Mouse (Mus musculus) neural tube, embryonic 15.5 days (tissue): ENCODE data around the gene Cpa1. TPM values are rescaled to one million over a fixed set of nuclear protein-coding genes. Genes with fewer than 3 reads are reported as not detected.

Experiments
- ATAC-seq: fragments of 200-750 bp; cut with Nextera tagmentation; 2 replicates; pipeline ENCODE4 v1.8.0; 2017; ENCODE audit warnings: mild to moderate bottlenecking, moderate TSS enrichment, moderate library complexity; ENCODE audit not compliant: low FRiP score
- H3K27ac ChIP-seq: fragments of 300-500 bp; sonication (generic); replicated peaks from 2 replicates; pipeline ENCODE4 v1.5.1; 2015; ENCODE audit warnings: mild to moderate bottlenecking, inconsistent platforms
- H3K27me3 ChIP-seq: fragments of 300-500 bp; sonication (generic); replicated peaks from 2 replicates; pipeline ENCODE4 v1.6.1; 2015; ENCODE audit warnings: inconsistent platforms
- H3K36me3 ChIP-seq: fragments of 300-500 bp; sonication (generic); 2 replicates; pipeline ENCODE4 v1.6.1; 2015; ENCODE audit warnings: inconsistent platforms
- H3K4me1 ChIP-seq: fragments of 300-500 bp; sonication (generic); 2 replicates; pipeline ENCODE4 v1.6.1; 2015; ENCODE audit warnings: inconsistent platforms
- H3K4me2 ChIP-seq: fragments of 300-500 bp; sonication (generic); 2 replicates; pipeline ENCODE4 v1.6.1; 2015; ENCODE audit warnings: inconsistent platforms, mild to moderate bottlenecking, moderate library complexity
- H3K4me3 ChIP-seq: fragments of 300-500 bp; sonication (generic); replicated peaks from 2 replicates; pipeline ENCODE4 v1.5.1; 2015; ENCODE audit warnings: mild to moderate bottlenecking, inconsistent platforms
- H3K9ac ChIP-seq: fragments of 300-500 bp; sonication (generic); replicated peaks from 2 replicates; pipeline ENCODE4 v1.6.1; 2015; ENCODE audit warnings: mild to moderate bottlenecking, inconsistent platforms
- H3K9me3 ChIP-seq: fragments of 300-500 bp; sonication (generic); replicated peaks from 2 replicates; pipeline ENCODE4 v1.6.1; 2016; ENCODE audit warnings: inconsistent platforms
- WGBS: fragments of 180-500 bp; shearing (Covaris S2); methylation state at CpG from one replicate; pipeline ENCODE4 v1.1.7; 2015; ENCODE audit warnings: mixed read lengths; 5-methylcytosine and 5-hydroxymethylcytosine counted together
- polyA plus RNA-seq: library from polyadenylated mRNA; unstranded; fragments of >200 nt; fragmentation: Nextera tagmentation; extraction: Ambion mirVana; gene quantifications from 2 replicates; pipeline ENCODE4 v1.2.1, GENCODE M21; 2015

Cpa1 gene
- polyA plus RNA-seq, 1 experiment from 2014 or later: 0.50 TPM

GRCm38 (mm10) chr6:30676506-30676905 lies 37.5 kb downstream of the Cpa1 start:
- no peak for ATAC-seq
- Histone ChIP-seq H3K4me3 (no peak overlapping the region), H3K4me2 (no peak overlapping the region), H3K9me3 (no peaks in the 10 kb centered on the region), H3K4me1 (peaks cover 54% of the 10 kb centered on the region), H3K9ac (no peak overlapping the region), H3K27me3 (no peaks in the 10 kb centered on the region), H3K36me3 (no peaks in the 10 kb centered on the region), H3K27ac (no peak overlapping the region; the same call in 1 of the 2 replicates)
- 89% methylated on average over 6 of the region's 6 CpGs for WGBS

GRCm38 (mm10) chr6:30677591-30677990 lies 38.6 kb downstream of the Cpa1 start:
- Histone ChIP-seq H3K9me3 (no peaks in the 10 kb centered on the region), H3K4me2 (no peak overlapping the region), H3K9ac (no peak overlapping the region), H3K27me3 (no peaks in the 10 kb centered on the region), H3K36me3 (no peaks in the 10 kb centered on the region), H3K27ac (no peak overlapping the region), H3K4me3 (no peak overlapping the region), H3K4me1 (peaks cover 53% of the 10 kb centered on the region)
- ATAC-seq: no peak
- 79% methylated on average over 9 of the region's 9 CpGs for WGBS

GRCm38 (mm10) chr6:30678482-30678881 lies 39.5 kb downstream of the Cpa1 start:
- Histone ChIP-seq H3K4me1 (peaks cover 48% of the 10 kb centered on the region), H3K36me3 (no peaks in the 10 kb centered on the region), H3K4me2 (no peak overlapping the region), H3K27me3 (no peaks in the 10 kb centered on the region), H3K4me3 (no peak overlapping the region), H3K9me3 (no peaks in the 10 kb centered on the region), H3K9ac (peak overlapping the region; percentile 10; the same call in 1 of the 2 replicates), H3K27ac (peak overlapping the region; percentile 66)
- ATAC-seq: peak; percentile 71
- WGBS: 27% methylated on average over 6 of the region's 6 CpGs

- ATAC-seq: no peak
- no peak overlapping the region for H3K9ac ChIP-seq
Measured at GRCm38 (mm10) chr6:30679567-30679966, 40.5 kb downstream of the Cpa1 start.

GRCm38 (mm10) chr6:30680442-30680841 lies 41.4 kb downstream of the Cpa1 start:
- H3K4me3 ChIP-seq: no peak overlapping the region
- no peak overlapping the region for H3K27ac ChIP-seq
- H3K36me3 ChIP-seq: no peaks in the 10 kb centered on the region
- H3K9ac ChIP-seq: no peak overlapping the region
- H3K27me3 ChIP-seq: no peaks in the 10 kb centered on the region
- no peak overlapping the region for H3K4me2 ChIP-seq
- no peaks in the 10 kb centered on the region for H3K9me3 ChIP-seq
- peaks cover 28% of the 10 kb centered on the region for H3K4me1 ChIP-seq
- 85% methylated on average over 7 of the region's 7 CpGs for WGBS
- no peak for ATAC-seq

More at GRCm38 (mm10) chr6:30679567-30679966, 40.5 kb downstream of the Cpa1 start:
- no peak overlapping the region for H3K4me3 ChIP-seq
- no peak overlapping the region for H3K27ac ChIP-seq
- H3K4me2 ChIP-seq: no peak overlapping the region
- 57% methylated on average over 5 of the region's 5 CpGs for WGBS
- peaks cover 37% of the 10 kb centered on the region for H3K4me1 ChIP-seq
- no peaks in the 10 kb centered on the region for H3K9me3 ChIP-seq
- no peaks in the 10 kb centered on the region for H3K36me3 ChIP-seq
- no peaks in the 10 kb centered on the region for H3K27me3 ChIP-seq

- 59% methylated on average over 13 of the region's 13 CpGs for WGBS
- no peak for ATAC-seq
- no peak overlapping the region for H3K9ac ChIP-seq
- no peak overlapping the region for H3K4me3 ChIP-seq
- no peaks in the 10 kb centered on the region for H3K36me3 ChIP-seq
- no peaks in the 10 kb centered on the region for H3K27me3 ChIP-seq
- peak overlapping the region; percentile 64 for H3K27ac ChIP-seq
- H3K9me3 ChIP-seq: no peaks in the 10 kb centered on the region
- H3K4me1 ChIP-seq: peaks cover 20% of the 10 kb centered on the region
- no peak overlapping the region for H3K4me2 ChIP-seq
Measured at GRCm38 (mm10) chr6:30681935-30682900, 43.2 kb downstream of the Cpa1 start.

GRCm38 (mm10) chr6:30684570-30684969 lies 45.6 kb downstream of the Cpa1 start:
- no peak overlapping the region for H3K4me2 ChIP-seq
- H3K4me3 ChIP-seq: no peak overlapping the region
- H3K9me3 ChIP-seq: no peaks in the 10 kb centered on the region
- H3K4me1 ChIP-seq: peaks cover 5% of the 10 kb centered on the region; the same call in 1 of the 2 replicates
- H3K36me3 ChIP-seq: no peaks in the 10 kb centered on the region
- H3K27ac ChIP-seq: no peak overlapping the region
- H3K27me3 ChIP-seq: no peaks in the 10 kb centered on the region
- 74% methylated on average over 1 of the region's 1 CpGs for WGBS
- no peak overlapping the region for H3K9ac ChIP-seq
- ATAC-seq: no peak

- H3K4me2 ChIP-seq: no peak overlapping the region
- H3K4me1 ChIP-seq: 0 out of 2 replicates have a peak, but pooled peaks cover 3% of the 10 kb centered on the region
- H3K27me3 ChIP-seq: no peaks in the 10 kb centered on the region
- no peak for ATAC-seq
- H3K36me3 ChIP-seq: no peaks in the 10 kb centered on the region
- H3K9me3 ChIP-seq: no peaks in the 10 kb centered on the region
- H3K27ac ChIP-seq: no peak overlapping the region
- no peak overlapping the region for H3K4me3 ChIP-seq
- 97% methylated on average over 7 of the region's 7 CpGs for WGBS
- no peak overlapping the region for H3K9ac ChIP-seq
Measured at GRCm38 (mm10) chr6:30687198-30687597, 48.2 kb downstream of the Cpa1 start.

GRCm38 (mm10) chr6:30692826-30693225 lies 53.8 kb downstream of the Cpa1 start:
- Histone ChIP-seq H3K27ac (peak overlapping the region; percentile 96), H3K9me3 (no peaks in the 10 kb centered on the region), H3K27me3 (no peaks in the 10 kb centered on the region), H3K36me3 (no peaks in the 10 kb centered on the region), H3K4me1 (peaks cover 15% of the 10 kb centered on the region), H3K9ac (peak overlapping the region; percentile 59), H3K4me3 (peak overlapping the region; percentile 71), H3K4me2 (peak overlapping the region; percentile 74)
- 84% methylated on average over 5 of the region's 5 CpGs for WGBS
- no peak; the same call in 1 of the 2 replicates for ATAC-seq

GRCm38 (mm10) chr6:30693350-30693991 lies 54.5 kb downstream of the Cpa1 start, which contains the start of gene Cep41:
Gene Cep41, minus strand, starts transcription at chr6:30693749.
- ATAC-seq: peak; percentile 99
- H3K27ac ChIP-seq: peak within 1 kb of the TSS; percentile 96
- no peaks in the 10 kb centered on the region for H3K9me3 ChIP-seq
- peak within 1 kb of the TSS; percentile 74 for H3K4me2 ChIP-seq
- H3K4me1 ChIP-seq: peaks cover 15% of the 10 kb centered on the region
- peak within 1 kb of the TSS; percentile 71 for H3K4me3 ChIP-seq
- peak within 1 kb of the TSS; percentile 59 for H3K9ac ChIP-seq
- no peaks in the 10 kb centered on the region for H3K36me3 ChIP-seq
- WGBS: under 1% methylated on average over 50 of the region's 52 CpGs
- H3K27me3 ChIP-seq: no peaks in the 10 kb centered on the region

- peak; percentile 24; the same call in 1 of the 2 replicates for ATAC-seq
- H3K9me3 ChIP-seq: no peaks in the 10 kb centered on the region
- H3K9ac ChIP-seq: peak overlapping the region; percentile 40
- 26% methylated on average over 6 of the region's 6 CpGs for WGBS
- H3K36me3 ChIP-seq: no peaks in the 10 kb centered on the region
- no peaks in the 10 kb centered on the region for H3K27me3 ChIP-seq
- H3K4me2 ChIP-seq: peak overlapping the region; percentile 74
- peaks cover 15% of the 10 kb centered on the region for H3K4me1 ChIP-seq
- H3K27ac ChIP-seq: peak overlapping the region; percentile 96
- peak overlapping the region; percentile 71 for H3K4me3 ChIP-seq
Measured at GRCm38 (mm10) chr6:30694209-30694608, 55.2 kb downstream of the Cpa1 start.
